Mouse (Mus musculus) stomach, embryonic 16.5 days (tissue): ENCODE results near the gene Msh5. TPM values are rescaled to one million over a fixed set of nuclear protein-coding genes. Genes with fewer than 3 reads are reported as not detected.
A peak's percentile ranks its signal among the peaks of the same experiment; 100 is the strongest.

ENCODE experiments used
- ATAC-seq: fragments of 200-750 bp; cut with Nextera tagmentation; 2 replicates; pipeline ENCODE4 v1.8.0; 2017; ENCODE audit warnings: moderate number of reproducible peaks, moderate TSS enrichment; ENCODE audit not compliant: insufficient read depth, low FRiP score
- H3K27ac ChIP-seq: fragments of 300-500 bp; sonication (generic); 2 replicates; pipeline ENCODE4 v1.5.1; 2014; ENCODE audit warnings: low read length
- H3K27me3 ChIP-seq: fragments of 300-500 bp; sonication (generic); 2 replicates; pipeline ENCODE4 v1.6.1; 2014; ENCODE audit warnings: low read length, control low read depth, mixed read lengths; ENCODE audit not compliant: control insufficient read depth, insufficient read depth
- H3K36me3 ChIP-seq: fragments of 300-500 bp; sonication (generic); 2 replicates; pipeline ENCODE4 v1.6.1; 2014; ENCODE audit warnings: low read length; ENCODE audit not compliant: control insufficient read depth, insufficient read depth
- H3K4me1 ChIP-seq: fragments of 300-500 bp; sonication (generic); 2 replicates; pipeline ENCODE4 v1.6.1; 2014; ENCODE audit warnings: low read length, control low read depth, mixed read lengths; ENCODE audit not compliant: control insufficient read depth, insufficient read depth
- H3K4me2 ChIP-seq: fragments of 300-500 bp; sonication (generic); 2 replicates; pipeline ENCODE4 v1.6.1; 2014; ENCODE audit warnings: low read depth, low read length, mixed read lengths
- H3K4me3 ChIP-seq: fragments of 300-500 bp; sonication (generic); replicated peaks from 2 replicates; pipeline ENCODE4 v1.5.1; 2014; ENCODE audit warnings: mild to moderate bottlenecking, low read length
- H3K9ac ChIP-seq: fragments of 300-500 bp; sonication (generic); 2 replicates; pipeline ENCODE4 v1.6.1; 2014; ENCODE audit warnings: low read length
- H3K9me3 ChIP-seq: fragments of 300-500 bp; sonication (generic); replicated peaks from 2 replicates; pipeline ENCODE4 v1.6.1; 2016; ENCODE audit warnings: low read length, control low read depth; ENCODE audit not compliant: control insufficient read depth
- WGBS: fragments of 180-500 bp; shearing (Covaris S2); extraction: QIAGEN DNeasy Blood & Tissue Kit; methylation state at CpG from one replicate; pipeline ENCODE4 v1.1.7; 2014; 5-methylcytosine and 5-hydroxymethylcytosine counted together
- polyA plus RNA-seq: library from polyadenylated mRNA; unstranded; fragments of >200 nt; fragmentation: Nextera tagmentation; extraction: Ambion mirVana; gene quantifications from 2 replicates; pipeline ENCODE4 v1.2.1, GENCODE M21; 2015

Gene Msh5
- polyA plus RNA-seq, 1 experiment from 2014 or later = 4.2 TPM

DNA sequence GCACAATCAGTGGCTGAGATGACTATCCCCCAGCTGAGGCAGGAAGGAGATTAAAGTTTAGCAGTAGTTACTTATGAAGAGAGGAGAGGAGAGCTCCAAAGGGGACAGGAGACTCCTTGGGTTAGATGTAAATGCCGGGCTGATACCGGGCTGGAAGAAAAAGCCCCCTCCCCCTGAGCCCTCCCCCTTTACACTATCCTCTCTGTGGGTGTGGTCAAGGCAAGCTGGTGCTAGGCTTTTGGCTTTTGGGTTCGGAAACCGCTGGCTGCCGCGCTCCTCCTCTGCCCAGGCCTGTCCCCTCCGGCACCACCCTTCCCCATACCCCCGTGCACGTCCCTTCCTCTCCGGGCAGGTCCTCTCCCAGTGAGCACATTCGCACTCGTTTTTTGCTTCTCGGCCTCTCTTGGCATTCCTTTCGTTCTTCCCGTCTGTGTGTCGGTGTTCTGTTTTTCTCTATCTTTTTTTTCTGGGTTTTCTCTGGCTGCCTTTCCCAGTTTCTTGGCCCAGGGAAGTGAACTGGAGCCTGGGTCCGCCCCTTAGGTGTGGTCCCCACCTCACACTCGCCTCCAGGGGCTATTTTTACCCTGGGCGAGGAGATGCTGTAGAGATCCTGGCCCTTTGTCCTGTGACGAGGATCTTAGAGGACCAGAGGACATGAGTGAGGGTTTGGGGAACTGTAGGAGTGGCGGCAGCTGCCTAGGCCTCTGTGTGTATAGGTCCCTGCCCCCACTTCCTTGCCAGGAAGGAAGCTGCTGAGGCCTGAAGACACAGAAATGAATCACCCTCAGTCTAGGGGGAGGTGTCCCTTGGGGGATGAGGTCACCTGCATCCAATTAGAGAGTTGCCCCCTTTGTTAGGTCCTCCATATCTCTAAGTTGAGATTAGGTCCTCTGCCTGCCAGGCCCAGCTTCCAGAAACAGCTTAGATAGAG is 4.9 kb upstream of the Msh5 start:
- under 1% methylated on average over 21 of the region's 21 CpGs for WGBS

DNA sequence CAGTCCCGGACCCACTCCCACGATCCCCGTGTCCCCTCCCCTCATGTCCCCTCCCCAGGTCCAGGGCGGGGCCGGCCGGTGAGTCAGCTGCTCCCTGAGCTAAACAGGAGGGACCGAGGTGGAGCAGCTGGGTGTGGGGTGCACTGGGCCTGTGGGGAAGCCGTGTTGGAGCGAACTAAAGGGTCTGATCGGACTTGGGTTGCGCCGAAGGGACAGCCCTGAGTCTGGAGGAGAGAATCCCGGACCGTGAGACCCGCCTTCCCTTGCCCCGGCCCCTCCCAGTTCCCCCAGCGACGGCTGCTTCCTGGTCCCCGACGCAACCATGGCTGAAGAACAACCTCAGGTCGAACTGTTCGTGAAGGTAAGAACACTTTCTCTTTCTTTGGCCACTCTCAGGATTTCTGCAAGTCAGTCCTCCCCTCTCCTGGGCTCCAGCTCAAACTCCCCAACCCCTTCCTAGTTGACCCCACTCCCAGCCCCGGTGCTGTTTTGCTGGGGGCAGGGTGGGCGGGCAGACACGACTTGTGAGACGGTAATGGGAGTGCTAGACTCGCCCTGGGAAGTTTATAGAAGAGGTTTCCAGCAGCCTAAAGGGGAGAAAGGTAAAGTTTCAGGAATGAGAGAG is 3.7 kb upstream of the Msh5 start:
- ATAC-seq = peak; percentile 12; the same call in 1 of the 2 replicates
- peaks cover 17% of the 10 kb centered on the region for H3K36me3 ChIP-seq
- H3K9ac ChIP-seq = peak overlapping the region; percentile 96
- peaks cover 50% of the 10 kb centered on the region for H3K4me1 ChIP-seq
- H3K27ac ChIP-seq = peak overlapping the region; percentile 99
- H3K9me3 ChIP-seq = no peaks in the 10 kb centered on the region
- peak overlapping the region; percentile 88 for H3K4me3 ChIP-seq
- no peaks in the 10 kb centered on the region for H3K27me3 ChIP-seq
- H3K4me2 ChIP-seq = peak overlapping the region; percentile 67
- under 1% methylated on average over 27 of the region's 27 CpGs for WGBS

More for the DNA sequence above, 4.9 kb upstream of the Msh5 start:
- H3K27me3 ChIP-seq = no peaks in the 10 kb centered on the region
- H3K4me2 ChIP-seq = peak overlapping the region; percentile 67
- H3K9me3 ChIP-seq = no peaks in the 10 kb centered on the region
- H3K27ac ChIP-seq = peak overlapping the region; percentile 99
- peak overlapping the region; percentile 96 for H3K9ac ChIP-seq
- peak; percentile 73 for ATAC-seq
- H3K36me3 ChIP-seq = peaks cover 17% of the 10 kb centered on the region
- peaks cover 43% of the 10 kb centered on the region for H3K4me1 ChIP-seq
- peak overlapping the region; percentile 88 for H3K4me3 ChIP-seq

DNA sequence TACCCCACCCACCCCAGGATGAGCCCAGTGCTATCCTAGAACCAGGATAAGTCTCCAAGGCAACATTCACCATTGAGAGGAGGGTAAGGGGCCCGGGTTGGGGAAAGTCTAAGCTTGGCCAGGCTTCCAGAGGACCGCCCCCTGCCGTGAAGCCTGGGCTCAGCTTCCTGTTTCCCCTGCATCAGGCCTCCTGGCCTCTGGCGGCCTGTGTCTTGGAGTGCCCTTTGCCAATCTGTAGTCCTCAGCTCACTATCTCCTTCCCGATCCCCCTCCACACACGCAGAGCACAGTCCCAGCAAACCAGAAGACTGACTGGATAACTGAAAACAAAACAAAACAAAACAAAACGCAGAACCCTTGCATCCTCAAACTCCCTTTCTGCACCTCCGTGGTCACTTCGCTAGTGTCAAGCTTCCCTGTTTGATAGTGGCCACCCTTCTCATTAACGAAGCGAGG is 3.0 kb upstream of the Msh5 start, which contains the start of gene Clic1:
Gene Clic1 (plus strand): TSS at position 406 of the 456 bp plus-strand sequence.
- Histone ChIP-seq H3K27ac (peak within 1 kb of the TSS; percentile 99), H3K4me3 (peak within 1 kb of the TSS; percentile 88), H3K4me1 (peaks cover 55% of the 10 kb centered on the region), H3K9me3 (no peaks in the 10 kb centered on the region), H3K9ac (peak within 1 kb of the TSS; percentile 96), H3K36me3 (peaks cover 17% of the 10 kb centered on the region), H3K4me2 (peak within 1 kb of the TSS; percentile 67), H3K27me3 (no peaks in the 10 kb centered on the region)
- peak; percentile 31 for ATAC-seq
- WGBS = 2% methylated on average over 11 of the region's 11 CpGs

DNA sequence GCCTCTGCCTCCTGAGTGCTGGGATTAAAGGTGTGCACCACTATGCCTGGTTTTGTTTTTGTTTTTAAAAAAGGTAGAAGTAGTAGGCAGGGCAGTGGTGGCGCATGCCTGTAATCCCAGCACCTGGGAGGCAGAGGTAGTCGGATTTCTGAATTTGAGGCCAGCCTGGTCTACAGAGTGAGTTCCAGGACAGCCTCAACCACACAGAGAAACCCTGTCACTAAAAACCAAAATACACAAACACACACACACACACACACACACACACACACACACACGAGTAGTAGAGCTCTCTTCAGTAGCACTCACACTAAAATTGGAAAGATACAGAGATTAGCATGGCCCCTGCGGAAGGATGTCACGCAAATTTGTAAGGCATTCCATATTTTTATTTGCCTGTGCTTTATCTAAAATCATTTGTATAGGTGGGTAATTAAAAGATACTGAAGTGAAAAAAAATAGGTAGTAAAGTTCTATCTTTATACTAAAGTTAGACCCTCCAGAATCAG is 2.4 kb upstream of the Msh5 start:
- Histone ChIP-seq H3K27ac (peak overlapping the region; percentile 99), H3K27me3 (no peaks in the 10 kb centered on the region), H3K9ac (no peak overlapping the region), H3K4me1 (peaks cover 56% of the 10 kb centered on the region), H3K9me3 (no peaks in the 10 kb centered on the region), H3K36me3 (peaks cover 11% of the 10 kb centered on the region), H3K4me2 (peak overlapping the region; percentile 67), H3K4me3 (peak overlapping the region; percentile 88; the same call in 1 of the 2 replicates)
- ATAC-seq = no peak
- 63% methylated on average over 5 of the region's 5 CpGs for WGBS

DNA sequence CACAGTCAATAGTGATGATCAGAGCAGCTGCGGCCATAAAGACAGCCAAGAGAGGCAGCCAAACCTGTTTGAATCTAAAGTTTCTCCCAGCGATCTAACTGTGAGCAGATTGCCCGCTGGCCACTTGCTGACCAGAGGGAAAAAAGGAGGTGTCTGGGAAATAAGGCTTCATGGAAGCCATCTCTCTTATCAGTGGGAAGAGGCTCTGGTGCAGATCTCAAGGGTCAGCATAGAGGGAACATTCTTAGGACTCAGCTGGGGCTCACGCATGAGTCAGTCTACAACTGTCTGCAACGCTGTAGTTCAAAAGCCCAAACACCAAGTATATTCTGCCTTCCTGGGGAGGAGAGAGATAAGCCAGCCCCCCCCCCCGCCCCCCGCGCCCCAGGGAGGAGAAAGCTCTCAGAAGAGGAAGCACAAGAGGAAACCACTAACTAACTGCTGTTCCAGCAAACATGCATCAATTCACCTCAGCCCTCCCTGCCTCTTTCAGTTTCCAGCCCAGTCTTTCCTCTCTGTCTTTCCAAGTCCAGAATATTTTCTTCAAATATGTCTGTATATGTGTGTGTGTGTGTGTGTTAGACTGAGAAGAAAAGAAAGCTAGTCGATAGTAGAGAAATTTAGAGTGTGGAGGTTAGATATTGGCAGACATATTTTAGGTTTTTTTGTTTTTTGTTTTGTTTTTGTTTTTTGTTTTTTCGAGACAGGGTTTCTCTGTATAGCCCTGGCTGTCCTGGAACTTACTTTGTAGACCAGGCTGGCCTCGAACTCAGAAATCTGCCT is 1.8 kb upstream of the Msh5 start:
- Histone ChIP-seq H3K4me3 (0 out of 2 replicates have a peak overlapping the region, but pooled peaks have one; percentile 3), H3K9me3 (no peaks in the 10 kb centered on the region), H3K9ac (peak overlapping the region; percentile 28), H3K36me3 (peaks cover 7% of the 10 kb centered on the region; the same call in 1 of the 2 replicates), H3K4me1 (peaks cover 60% of the 10 kb centered on the region), H3K4me2 (peak overlapping the region; percentile 100), H3K27me3 (no peaks in the 10 kb centered on the region), H3K27ac (peak overlapping the region; percentile 99)
- WGBS = 30% methylated on average over 11 of the region's 11 CpGs
- no peak for ATAC-seq

- WGBS = 26% methylated on average over 1 of the region's 1 CpGs
- no peaks in the 10 kb centered on the region for H3K27me3 ChIP-seq
- peaks cover under 1% of the 10 kb centered on the region; the same call in 1 of the 2 replicates for H3K36me3 ChIP-seq
- H3K4me3 ChIP-seq = 0 out of 2 replicates have a peak overlapping the region, but pooled peaks have one; percentile 3
- H3K4me2 ChIP-seq = peak overlapping the region; percentile 100
- peaks cover 56% of the 10 kb centered on the region for H3K4me1 ChIP-seq
- ATAC-seq = no peak
- peak overlapping the region; percentile 28; the same call in 1 of the 2 replicates for H3K9ac ChIP-seq
- no peaks in the 10 kb centered on the region for H3K9me3 ChIP-seq
- H3K27ac ChIP-seq = peak overlapping the region; percentile 99
Observed at GRCm38 (mm10) chr17:35047688-35048087, 1.1 kb upstream of the Msh5 start.

DNA sequence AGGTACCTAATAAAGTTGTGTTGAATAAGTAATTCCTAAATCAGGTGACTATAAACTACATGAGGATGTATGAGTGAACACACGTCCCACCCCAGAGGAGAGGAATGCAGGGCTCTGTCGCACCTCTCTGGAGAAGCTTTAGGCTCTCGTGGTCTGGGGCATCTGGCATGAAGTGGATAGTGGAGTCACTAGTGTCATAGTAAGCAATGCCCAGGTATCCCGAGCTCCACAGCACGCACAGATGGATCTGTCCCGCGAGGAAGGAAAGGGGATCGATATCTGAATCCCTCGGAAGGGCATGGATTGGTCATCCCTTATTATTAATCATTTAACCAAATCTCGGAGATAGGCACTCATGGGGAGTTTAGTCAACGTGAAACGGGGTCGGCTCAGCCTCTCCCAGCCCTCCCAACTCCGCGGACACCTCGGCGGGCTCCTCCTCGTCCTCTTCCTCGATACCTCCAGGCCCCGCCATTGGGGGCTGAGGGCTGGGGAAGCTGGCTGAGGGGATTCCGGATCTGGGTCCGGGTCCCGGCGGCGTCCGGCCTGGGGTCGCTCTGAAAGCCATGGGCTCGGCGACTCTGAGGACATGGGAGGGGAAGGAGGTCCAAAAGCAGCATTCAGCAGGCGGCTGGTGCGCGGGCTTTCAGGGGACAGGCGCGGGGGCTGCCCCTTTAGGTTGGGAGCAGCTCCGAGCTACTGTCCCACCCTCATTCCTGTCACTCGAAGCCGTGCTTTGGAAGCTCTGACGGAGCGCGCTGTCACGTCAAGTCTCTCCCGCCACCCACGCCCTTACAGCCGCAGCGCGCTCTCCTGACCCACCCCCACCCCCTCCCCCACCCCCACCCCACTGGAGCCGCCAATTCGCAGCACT is 501 bp downstream of the Msh5 start:
- no peaks in the 10 kb centered on the region for H3K9me3 ChIP-seq
- H3K4me3 ChIP-seq = peak overlapping the region; percentile 67
- H3K36me3 ChIP-seq = no peaks in the 10 kb centered on the region
- peak overlapping the region; percentile 100 for H3K4me2 ChIP-seq
- WGBS = 3% methylated on average over 48 of the region's 48 CpGs
- H3K27ac ChIP-seq = peak overlapping the region; percentile 99
- ATAC-seq = no peak
- peak overlapping the region; percentile 95 for H3K9ac ChIP-seq
- peaks cover 48% of the 10 kb centered on the region for H3K4me1 ChIP-seq
- no peaks in the 10 kb centered on the region for H3K27me3 ChIP-seq
